Mouse (Mus musculus): Measurements from ENCODE around the gene Xylt1.

The Xylt1 gene

GRCm38 (mm10) chr7:117394380-117394779, 13.6 kb downstream of the Xylt1 start:
- DNase-seq (ENCODE audit: low read depth, low spot score): no peak

GRCm38 (mm10) chr7:117395511-117395910, 14.7 kb downstream of the Xylt1 start:
- no peak for DNase-seq (ENCODE audit: low read depth, low spot score)

DNA sequence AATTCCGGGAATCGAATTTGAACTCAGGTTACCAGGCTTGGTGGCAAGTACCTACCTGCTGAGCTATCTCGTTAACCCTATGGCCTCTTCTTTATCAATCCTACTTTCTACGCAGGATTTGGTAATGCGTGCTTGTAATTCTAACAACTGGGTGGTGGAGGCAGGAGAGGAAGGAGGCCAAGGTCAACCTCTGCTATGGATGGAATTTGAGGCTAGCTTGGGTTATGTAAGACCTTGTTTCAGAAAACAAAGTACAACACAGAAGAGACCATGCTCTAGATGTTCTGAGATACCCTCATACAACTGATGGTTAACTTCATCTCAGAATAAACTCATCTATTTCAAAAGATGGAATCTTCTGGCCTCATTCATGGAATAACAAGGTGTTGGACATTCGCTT, 17.1 kb downstream of the Xylt1 start:
- no peak for DNase-seq (ENCODE audit: low read depth, low spot score)

DNA sequence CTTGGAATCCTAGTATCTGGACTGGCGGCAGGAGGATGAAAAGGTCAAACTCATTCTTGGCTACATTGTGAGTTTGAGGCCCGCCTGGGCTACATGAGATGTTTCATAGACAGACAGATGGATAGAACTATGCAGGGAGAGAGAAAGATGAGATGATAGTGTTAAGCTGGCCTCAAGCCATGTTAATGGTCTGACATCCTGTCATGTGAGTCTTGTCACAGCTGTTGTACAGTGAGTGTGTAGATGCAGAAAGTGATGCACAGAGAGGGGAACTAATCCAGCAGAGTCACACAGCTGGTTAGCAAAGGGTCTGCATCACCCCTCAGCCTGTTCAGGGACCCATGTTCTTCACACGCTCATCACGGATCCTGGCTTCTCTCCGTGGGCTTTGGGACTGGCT, 19.2 kb downstream of the Xylt1 start:
- DNase-seq (ENCODE audit: low read depth, low spot score): no peak

- DNase-seq (ENCODE audit: low read depth, low spot score): no peak
These were observed 20.8 kb downstream of the Xylt1 start for GRCm38 (mm10) chr7:117401581-117401980.

- no peak for DNase-seq (ENCODE audit: low read depth, low spot score)
These were observed 25.6 kb downstream of the Xylt1 start for GRCm38 (mm10) chr7:117406336-117406735.

DNA sequence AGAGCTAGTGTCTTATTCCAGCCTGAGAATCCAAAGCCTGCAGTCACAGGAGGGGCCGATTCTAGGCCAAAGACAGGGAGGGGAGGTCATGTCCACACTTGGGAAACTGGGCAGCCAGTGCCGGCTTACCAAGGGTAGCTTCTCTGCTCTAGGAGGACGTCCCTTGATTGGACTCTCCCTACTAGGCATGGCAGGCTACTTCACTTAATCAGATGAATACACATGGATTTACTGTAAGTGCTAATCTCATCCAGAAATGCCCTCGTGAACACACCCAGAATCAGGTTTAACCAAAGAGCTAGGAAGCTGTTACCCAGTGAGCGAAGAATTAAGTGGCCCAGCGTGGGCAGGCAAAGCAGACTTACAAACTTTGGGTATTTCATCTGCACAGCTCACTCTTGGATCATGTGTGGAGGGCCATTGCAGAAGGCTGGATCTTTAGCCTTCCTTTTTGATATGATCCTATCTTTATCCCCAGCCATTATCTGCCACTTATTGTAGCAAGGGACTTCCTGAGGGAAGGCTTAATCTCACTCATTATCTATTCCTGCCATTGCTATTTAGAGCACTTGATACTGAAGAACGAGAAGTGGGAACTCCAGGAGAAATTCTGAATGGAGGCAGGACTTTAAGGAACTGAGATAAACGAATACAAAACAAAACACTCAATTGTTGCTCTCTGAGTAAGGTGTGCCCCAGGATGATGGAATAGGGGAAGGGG, 28.6 kb downstream of the Xylt1 start:
- no peak for DNase-seq (ENCODE audit: low read depth, low spot score)

GRCm38 (mm10) chr7:117411874-117412273, 31.1 kb downstream of the Xylt1 start:
- no peak for DNase-seq (ENCODE audit: low read depth, low spot score)

- DNase-seq (ENCODE audit: low read depth, low spot score): no peak
These were observed 31.6 kb downstream of the Xylt1 start for GRCm38 (mm10) chr7:117412405-117412804.

DNA sequence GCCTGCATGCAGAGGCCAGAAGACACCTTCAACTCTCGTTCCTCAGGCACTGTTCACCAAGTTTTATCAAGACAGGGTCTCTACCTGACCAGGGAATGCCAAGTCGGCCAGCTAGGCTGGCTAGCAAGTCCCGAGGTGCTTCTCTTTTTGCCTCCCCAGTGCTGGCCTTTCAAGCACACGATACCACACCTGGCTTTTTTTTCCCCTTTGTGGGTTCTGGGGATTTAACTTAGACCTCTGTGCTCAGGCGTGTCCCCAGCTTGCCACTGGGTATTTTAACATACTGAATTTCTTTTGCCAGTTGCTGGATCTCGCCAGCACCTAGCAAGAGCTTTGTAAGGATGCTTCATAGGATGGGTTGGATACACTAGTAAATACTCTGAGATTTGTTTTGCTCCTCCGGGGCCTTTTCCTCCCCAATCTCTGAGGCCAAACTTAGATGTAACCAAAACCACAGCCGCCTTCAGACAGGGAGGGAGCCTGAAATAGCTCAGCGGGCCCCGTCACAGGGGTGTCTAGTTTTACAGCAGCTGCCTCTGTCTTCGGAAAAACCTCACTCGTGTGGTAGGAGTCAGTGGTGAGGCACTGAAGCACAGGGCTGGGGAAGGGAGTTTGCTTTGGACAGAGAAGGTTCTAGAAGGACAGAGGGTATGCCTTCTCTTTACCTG, 33.7 kb downstream of the Xylt1 start:
- no peak for DNase-seq (ENCODE audit: low read depth, low spot score)

DNA sequence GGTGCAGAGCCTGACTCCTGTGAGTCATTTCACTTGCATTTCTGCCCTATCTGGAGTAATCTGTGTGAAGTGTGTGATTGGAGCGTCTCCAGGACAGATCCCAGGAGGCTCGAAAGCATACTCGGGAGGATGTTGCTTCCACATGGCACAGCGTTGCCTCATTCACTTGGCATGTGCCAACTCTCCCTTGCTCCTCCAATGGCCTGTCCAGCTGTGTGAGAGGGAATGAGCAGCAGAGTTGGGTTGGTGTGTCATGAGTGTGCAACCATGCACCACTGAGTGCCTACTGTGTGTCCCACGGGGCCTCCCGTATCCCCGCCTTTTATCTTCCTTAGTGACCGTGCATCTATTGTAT, 34.2 kb downstream of the Xylt1 start:
- DNase-seq (ENCODE audit: low read depth, low spot score): no peak

DNA sequence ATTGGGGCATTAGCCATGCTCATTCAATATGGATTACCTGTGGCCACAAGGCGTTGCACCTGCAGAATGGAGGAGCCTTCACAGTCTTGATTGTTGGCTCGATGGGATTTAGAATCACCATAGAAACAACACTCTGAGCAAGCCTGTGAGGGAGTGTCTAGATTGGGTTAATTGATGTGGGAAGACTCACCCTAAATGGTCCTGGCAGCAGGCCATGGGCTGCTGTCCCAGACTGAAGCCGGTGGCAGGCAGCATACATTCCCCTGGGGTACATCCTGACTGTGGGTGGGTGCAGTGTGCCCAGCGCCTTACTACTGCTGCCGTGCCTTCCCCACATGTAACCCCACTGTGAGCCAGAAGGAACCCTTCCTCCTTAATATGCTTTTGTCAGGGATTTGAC, 38.3 kb downstream of the Xylt1 start:
- no peak for DNase-seq (ENCODE audit: low read depth, low spot score)

DNA sequence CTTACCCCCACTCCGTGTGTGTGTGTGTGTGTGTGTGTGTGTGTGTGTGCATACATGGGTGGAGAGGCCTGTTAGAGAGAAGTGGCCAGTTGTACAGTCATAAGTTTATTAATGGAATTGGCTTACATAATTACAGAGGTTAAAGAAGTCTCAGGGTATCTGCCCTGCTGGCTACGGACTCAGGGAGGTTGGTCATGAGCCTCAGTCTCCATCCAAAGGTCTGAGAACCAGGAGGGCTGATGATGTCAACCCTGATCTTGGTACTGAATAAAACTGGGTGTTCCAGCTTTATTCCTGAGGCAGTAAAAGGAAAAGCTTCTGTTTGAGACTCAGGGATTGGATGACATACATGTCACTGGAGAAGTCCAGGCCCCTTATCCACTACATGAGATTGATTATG, 39.1 kb downstream of the Xylt1 start:
- DNase-seq (ENCODE audit: low read depth, low spot score): no peak

GRCm38 (mm10) chr7:117420301-117420700, 39.5 kb downstream of the Xylt1 start:
- no peak for DNase-seq (ENCODE audit: low read depth, low spot score)

GRCm38 (mm10) chr7:117420836-117421566, 40.2 kb downstream of the Xylt1 start:
- DNase-seq (ENCODE audit: low read depth, low spot score): no peak

- no peak for DNase-seq (ENCODE audit: low read depth, low spot score)
These were observed 44.1 kb downstream of the Xylt1 start for GRCm38 (mm10) chr7:117424841-117425240.

- DNase-seq (ENCODE audit: low read depth, low spot score): no peak
These were observed 45.6 kb downstream of the Xylt1 start for GRCm38 (mm10) chr7:117426366-117426765.

- DNase-seq (ENCODE audit: low read depth, low spot score): peak; percentile 58
These were observed 48.0 kb downstream of the Xylt1 start for GRCm38 (mm10) chr7:117428690-117429224.

GRCm38 (mm10) chr7:117429483-117429882, 48.7 kb downstream of the Xylt1 start:
- DNase-seq (ENCODE audit: low read depth, low spot score): peak; percentile 38

DNA sequence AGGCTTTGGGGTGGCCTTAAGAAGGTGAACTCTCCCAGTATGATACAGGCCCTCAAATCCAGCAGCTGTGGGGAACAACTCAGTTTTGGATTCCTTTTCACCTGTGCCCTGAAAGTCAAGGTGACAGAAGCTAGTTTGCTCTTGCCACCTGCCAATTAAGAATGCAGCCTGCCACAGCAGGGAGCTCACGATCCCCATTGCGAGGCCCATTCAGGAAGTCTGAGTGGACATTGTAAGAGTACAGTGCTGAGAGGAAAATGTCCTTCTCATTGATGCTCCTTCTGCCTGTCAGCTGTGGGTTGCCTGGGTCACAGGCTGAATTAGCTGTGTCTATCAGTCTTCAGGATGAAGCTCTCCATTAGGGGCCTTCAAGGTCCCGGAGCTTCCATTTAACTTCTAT, 49.1 kb downstream of the Xylt1 start:
- DNase-seq (ENCODE audit: low read depth, low spot score): no peak

DNA sequence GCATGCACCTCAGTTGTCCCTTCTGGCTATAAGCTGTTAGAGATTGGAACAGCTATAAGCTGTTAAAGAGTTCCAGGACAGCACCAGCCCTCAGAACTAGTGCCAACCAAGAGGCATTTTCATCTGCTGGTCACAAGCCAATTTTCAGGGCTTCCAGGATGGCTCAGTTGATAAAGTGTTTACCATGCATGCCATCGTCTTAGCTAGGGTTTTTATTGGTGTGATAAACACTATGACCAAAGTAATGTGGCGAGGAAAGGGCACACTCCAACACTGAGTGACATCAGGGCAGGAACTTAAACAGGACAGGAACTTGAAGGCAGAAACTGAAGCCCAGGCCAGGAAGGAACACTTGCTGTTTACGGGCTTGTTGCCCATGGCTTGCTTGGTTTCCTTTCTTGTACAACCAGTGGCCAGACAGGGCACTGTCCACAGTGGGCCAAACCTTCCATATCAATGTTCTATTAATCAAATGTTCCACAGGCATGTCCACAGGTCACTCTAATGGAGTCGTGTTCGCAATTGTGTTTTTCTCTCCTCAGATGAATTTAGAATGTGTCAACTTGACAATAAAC, 49.7 kb downstream of the Xylt1 start:
- no peak for DNase-seq (ENCODE audit: low read depth, low spot score)

- DNase-seq (ENCODE audit: low read depth, low spot score): no peak
These were observed 52.9 kb downstream of the Xylt1 start for GRCm38 (mm10) chr7:117433641-117434040.

All from mesoderm, embryonic 11.5 days (tissue).